Mouse (Mus musculus): ENCODE measurements around the gene Gnaz.
A peak's percentile ranks its signal among the peaks of the same experiment; 100 is the strongest.

The Gnaz gene

DNA sequence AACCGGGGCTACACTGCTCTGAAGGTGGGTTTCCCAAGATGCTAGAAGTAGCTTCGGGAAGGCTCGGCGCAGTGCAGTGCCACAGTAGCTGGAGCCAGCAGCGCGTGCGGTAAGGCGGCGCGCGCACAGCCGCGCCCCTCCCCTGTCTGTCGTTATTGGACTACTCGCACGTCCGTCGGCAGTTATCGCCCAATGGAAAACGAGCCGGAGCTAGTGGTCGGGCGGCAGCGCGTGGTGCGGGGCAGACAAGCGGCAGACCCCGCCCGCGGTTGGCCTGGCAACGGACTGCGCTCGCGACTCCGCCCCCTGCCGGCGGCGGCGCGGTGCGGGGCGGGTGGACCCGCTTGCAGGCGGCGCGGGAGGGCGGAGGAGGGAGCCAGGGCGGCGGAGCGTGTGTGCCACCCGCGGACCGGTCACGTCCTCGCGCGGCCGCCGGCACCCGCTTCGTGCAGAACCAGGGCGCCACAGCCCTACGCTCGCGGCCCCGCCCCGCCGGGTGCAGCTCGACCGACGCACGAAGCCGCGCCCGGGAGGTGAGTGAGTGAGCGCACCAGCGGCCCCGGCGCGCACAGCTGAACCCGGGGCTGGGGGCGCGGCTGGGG, at the start of gene Gnaz:
Gene Gnaz (plus strand): TSS at position 328 of the 602 bp plus-strand sequence.
- DNase-seq (ENCODE audit: low spot score in 2 of 2): peak; percentile 73 to 82

- no peak for DNase-seq (ENCODE audit: low spot score in 2 of 2)
Observed at GRCm38 (mm10) chr10:74919277-74919676, 47.7 kb upstream of the Gnaz start.

DNA sequence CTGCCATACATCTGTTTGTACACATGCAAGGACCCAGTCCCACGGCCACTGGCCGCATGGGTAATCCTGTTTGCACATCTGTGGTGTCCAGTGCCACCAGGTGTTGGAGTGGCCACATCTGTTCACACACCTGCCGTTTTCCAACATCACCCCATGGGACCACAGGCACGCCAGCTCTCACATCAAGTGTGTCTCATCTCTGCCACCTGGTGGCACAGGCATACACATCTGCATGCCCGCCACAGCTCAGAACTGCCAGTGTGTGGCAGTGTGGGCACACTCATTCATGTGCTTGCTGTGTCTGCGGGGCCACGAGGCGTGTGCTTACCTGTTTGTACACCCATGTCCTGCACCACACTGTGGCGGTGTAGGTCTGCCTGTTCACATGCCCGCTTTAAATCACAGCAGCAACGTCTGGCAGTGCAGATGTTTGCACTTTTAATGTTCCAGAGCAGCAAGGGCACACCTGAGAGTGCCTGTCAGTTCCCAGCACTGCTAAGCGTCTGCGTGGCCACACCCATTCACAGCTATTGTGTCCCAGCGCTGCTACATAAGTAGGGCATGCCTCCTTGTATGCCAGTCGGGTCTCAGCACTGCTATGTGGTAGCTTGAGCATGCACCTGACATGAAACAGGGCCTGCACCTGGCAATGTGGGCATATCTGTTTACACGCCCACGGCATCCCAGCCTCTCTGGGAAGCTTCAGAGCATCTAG, 46.0 kb upstream of the Gnaz start:
- DNase-seq (ENCODE audit: low spot score in 2 of 2): peak; percentile 23 to 38

DNA sequence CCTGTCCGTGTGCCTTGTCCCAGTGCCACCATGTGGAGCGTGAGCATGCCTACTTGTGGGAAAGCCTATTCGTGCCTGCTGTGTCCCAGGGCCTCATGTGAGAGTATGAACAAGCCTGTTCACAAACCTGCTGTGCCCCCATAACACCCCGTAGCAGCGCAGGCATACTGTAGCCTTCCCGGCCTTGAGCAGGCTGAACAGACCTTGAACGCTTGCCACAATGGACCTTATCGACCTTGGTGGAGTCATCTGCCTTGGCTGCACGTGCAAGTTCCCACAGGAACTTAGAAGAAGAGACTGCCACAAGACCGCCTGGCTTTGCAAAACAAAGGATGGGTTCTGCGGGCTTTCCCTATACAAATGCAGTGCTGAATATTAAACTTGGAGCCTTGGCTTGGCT, 45.4 kb upstream of the Gnaz start:
- DNase-seq (ENCODE audit: low spot score in 2 of 2): no peak

GRCm38 (mm10) chr10:74922763-74923162, 44.2 kb upstream of the Gnaz start:
- DNase-seq (ENCODE audit: low spot score in 2 of 2): peak in 1 of 2 experiments; percentile 17

- no peak for DNase-seq (ENCODE audit: low spot score in 2 of 2)
Observed at GRCm38 (mm10) chr10:74924274-74924673, 42.7 kb upstream of the Gnaz start.

DNA sequence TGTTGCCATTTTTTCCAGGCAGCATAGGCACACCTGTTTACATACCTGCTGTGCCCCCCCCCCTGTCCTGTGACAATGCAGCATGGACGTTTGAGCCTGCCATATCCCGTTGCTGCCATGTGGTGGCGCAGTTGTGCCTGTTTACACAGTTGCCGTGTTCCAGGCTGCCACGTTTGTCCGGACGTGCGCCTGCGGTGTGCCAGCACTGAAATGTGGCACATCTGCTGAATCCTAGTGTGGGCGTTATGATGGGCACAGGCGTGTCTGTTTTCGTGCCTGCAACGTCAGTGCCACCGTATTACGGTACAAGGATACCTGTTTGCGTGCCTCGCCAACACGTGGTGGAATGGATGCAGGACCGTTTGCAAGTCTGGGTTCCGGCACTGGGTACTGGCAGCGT, 41.7 kb upstream of the Gnaz start:
- peak; percentile 20 to 42 for DNase-seq (ENCODE audit: low spot score in 2 of 2)

- DNase-seq (ENCODE audit: low spot score in 2 of 2): no peak
Observed at GRCm38 (mm10) chr10:74928276-74928675, 38.7 kb upstream of the Gnaz start.

DNA sequence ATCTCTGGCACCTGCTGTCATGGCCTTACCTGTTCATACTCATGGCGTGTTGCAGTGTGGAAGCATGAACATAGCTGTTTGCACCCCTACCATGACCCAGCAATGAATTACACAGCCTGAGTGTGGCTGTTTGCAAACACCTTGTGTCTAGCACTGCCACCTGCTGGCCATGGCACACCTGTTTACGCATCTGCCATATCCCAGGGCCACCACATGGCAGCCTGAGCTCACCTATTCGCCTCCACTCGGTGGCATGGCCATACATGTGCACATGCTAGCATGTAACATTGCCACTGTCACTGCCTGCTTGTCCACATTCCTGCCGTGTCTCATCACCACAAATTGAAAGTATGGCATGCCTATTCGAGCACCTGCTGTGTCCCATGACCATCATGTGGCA, 37.4 kb upstream of the Gnaz start:
- DNase-seq (ENCODE audit: low spot score in 2 of 2): no peak

- DNase-seq (ENCODE audit: low spot score in 2 of 2): no peak
Observed at GRCm38 (mm10) chr10:74930541-74930940, 36.4 kb upstream of the Gnaz start.

- no peak for DNase-seq (ENCODE audit: low spot score in 2 of 2)
Observed at GRCm38 (mm10) chr10:74931631-74932030, 35.3 kb upstream of the Gnaz start.

DNA sequence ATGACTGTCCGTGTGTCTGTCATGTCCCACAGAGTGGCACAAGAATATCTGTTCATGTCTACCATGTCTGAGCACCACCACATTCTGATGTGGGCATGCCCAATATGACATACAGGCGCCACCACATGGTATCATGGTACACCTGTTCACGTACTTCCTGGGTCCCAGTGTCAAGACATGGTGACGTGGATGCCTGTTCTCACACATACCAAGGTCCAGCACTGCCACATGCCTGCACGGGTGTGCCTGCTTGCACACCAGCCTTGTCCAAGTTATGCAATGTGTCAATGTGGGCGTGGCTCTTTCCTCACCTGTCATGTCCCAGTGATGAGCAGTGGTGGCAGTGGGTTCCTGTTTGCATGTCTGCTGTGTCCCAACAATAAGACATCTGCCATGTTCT, 34.5 kb upstream of the Gnaz start:
- DNase-seq (ENCODE audit: low spot score in 2 of 2): no peak

DNA sequence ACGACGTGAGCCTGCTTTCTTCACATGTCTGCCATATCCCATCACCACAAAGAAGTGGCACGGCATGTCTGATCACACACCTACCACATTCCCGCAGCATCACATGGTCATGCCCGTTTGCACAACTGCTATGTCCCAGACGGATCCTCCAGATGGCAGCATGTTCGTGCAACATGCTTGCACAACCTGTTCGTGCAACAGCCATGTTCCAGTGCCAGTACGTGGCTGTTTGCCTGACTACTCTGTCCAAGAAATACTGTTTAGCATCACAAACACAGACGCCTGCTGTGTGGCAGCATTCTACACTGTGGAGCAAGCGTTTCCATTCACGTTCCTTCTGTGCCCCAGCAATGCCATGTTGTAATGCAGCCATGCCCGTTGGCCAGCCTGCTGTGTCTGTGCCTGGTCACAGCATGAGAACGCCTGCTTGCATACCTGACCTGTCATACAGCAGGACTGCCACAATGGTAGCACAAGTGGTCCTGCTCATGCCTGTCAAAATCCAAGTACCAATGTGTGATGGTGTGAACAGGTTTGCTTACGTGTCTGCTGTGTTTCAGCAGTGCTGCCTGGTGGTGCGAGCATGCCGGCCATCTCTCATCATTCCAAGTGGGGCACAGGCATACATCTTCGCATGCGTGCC, 33.3 kb upstream of the Gnaz start:
- DNase-seq (ENCODE audit: low spot score in 2 of 2): no peak

DNA sequence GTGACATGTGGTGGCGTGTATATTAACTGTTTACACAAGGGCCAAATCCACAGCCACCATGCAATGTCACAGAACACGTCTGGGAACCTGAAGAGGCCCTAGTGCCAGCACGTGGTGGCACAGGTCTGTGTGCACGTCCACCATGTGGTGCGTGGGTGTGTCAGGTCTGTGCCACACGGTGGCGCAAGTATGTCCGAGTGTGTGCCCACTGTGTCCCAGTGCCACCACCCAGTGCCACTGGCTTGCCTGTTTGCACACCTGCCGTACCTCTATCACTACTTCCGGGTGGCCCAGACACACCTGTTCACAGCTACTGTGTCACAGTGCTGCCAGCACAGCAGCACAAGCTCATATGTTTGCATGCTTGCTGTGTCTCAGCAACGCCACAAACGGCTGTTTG, 32.5 kb upstream of the Gnaz start:
- no peak for DNase-seq (ENCODE audit: low spot score in 2 of 2)

DNA sequence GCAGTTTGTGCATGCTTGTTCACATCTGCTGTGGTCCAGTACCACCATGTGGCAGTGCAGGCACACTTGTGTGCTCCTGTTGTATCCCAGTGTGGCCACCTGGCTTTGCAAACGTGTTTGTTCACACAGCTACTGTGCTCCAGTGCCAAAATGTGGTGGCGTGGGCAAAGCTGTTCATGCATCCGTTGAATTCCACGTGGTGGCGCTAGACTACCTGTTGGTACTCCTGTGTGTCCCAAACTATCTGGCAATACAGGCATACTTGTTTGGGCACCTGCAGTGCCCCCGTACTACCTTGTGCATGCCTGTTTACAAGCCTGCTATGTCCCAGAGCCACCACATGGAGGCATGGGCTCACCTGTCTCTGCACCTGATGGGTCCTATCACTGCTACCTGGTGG, 32.0 kb upstream of the Gnaz start:
- DNase-seq (ENCODE audit: low spot score in 2 of 2): no peak

- no peak for DNase-seq (ENCODE audit: low spot score in 2 of 2)
Observed at GRCm38 (mm10) chr10:74937003-74937790, 29.8 kb upstream of the Gnaz start.

GRCm38 (mm10) chr10:74938410-74938809, 28.6 kb upstream of the Gnaz start:
- DNase-seq (ENCODE audit: low spot score in 2 of 2): no peak

- no peak for DNase-seq (ENCODE audit: low spot score in 2 of 2)
Observed at GRCm38 (mm10) chr10:74939300-74939699, 27.7 kb upstream of the Gnaz start.

DNA sequence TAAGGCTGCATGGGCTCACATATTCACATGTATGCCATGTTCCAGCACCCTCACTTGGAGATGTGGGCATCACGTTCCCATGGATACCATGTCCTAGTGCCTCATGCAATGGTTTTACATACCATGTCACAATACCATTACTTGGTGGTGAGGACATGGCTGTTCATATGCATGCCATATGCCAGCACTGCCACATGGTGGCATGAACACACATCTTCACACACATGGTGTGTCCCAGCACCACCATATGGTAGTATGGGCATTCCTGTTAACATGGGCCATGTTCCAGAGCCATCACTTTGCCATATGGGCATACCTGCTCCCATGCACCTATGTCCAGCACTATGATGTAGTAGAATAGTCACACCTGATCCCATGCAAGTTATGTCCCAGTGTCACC, 26.2 kb upstream of the Gnaz start:
- DNase-seq (ENCODE audit: low spot score in 2 of 2): no peak

DNA sequence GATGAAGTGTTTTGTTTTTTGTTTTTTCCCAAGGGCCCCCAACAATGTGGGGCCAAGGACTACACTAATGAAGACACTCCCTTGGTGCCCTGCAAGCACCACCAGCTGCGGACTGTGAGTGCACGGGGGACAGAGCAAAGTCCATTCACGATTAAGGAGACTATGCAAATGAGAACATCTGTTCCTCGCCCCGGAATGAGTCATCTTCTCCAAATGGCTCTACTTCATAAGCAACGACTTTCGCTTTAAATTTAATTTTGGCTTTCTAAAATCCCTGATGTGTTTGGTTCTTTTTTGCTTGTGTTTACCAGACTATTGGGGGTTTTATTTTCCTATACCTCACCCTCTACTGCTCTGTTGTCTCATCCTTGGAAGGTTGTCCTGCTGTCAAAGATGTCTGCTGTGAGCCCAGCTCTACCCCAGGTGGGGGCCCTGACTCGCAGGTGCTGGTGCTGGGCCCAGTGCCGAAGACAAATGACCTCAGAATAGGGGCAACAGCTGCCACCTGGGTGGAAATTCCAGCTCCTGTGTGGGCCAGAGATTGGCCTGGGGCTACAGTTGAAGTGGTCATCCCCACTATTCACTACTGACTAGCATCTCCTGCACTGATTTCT, 14.0 kb upstream of the Gnaz start:
- DNase-seq (ENCODE audit: low spot score in 2 of 2): no peak

- no peak for DNase-seq (ENCODE audit: low spot score in 2 of 2)
Observed at GRCm38 (mm10) chr10:74964380-74964779, 2.6 kb upstream of the Gnaz start.

Data from natural killer cell, adult 2 months (primary cell).